8 mouse cellular contexts compared by ENCODE assay signal in the genomic region with DNA sequence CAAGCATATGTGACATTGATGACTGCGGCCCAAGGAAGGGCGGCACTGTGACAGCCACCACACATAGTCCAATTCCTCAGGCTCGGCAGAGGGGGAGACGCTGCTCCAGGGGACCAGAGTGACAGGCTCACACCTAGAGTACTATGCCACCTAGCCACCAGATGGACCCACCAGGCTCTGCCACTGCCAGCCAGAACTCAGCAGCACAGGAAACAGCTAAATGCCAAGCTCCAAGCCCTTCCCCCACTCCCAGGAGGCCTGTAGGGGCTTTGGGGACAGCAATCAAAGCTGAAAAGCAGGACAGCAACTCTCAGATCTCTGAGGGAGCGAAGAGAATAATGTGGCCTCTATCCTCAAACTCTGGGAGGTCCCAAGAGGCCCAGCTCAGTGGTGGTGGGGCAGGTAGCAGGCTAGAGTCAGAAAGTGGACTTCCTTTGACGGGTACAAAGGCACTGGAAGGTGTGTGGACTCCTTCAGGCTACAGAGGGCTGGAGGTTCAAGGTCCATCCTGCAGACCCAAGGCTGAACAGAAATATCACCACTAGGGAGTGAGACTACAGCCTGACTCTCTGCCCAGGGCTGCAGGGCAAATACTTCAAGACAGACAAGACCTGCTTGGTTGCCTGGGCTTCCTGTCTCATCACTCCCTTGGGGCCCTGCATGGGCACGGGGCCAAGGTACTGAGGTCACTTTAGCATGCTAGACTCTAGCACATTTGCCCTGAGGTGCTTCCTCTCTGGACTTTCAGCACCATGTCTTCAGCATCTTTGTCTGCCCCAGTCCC. TPM values are rescaled to one million over a fixed set of nuclear protein-coding genes. Genes with fewer than 3 reads are reported as not detected.
A peak's percentile ranks its signal among the peaks of the same experiment; 100 is the strongest.
DNase-seq lines count a peak whose midpoint lies in the region; ATAC-seq and TF ChIP-seq lines count a peak whose summit lies in the region.

No protein-coding gene starts in this region.

- no peaks in the 10 kb centered on the region for H3K27me3 ChIP-seq in liver, postnatal 0 days (ENCODE audit: insufficient read depth, low read length)
- no peaks in the 10 kb centered on the region for H3K27me3 ChIP-seq in liver, embryonic 12.5 days (replicated peaks)
- H3K27me3 ChIP-seq in neural tube, embryonic 15.5 days (replicated peaks), result no peaks in the 10 kb centered on the region

- H3K4me1 ChIP-seq in liver, postnatal 0 days (ENCODE audit: insufficient read depth), result peaks cover 20% of the 10 kb centered on the region
- H3K4me1 ChIP-seq in liver, embryonic 12.5 days, result peaks cover 17% of the 10 kb centered on the region
- H3K4me1 ChIP-seq in neural tube, embryonic 15.5 days, result peaks cover 17% of the 10 kb centered on the region

- 59% methylated on average over 7 of the region's 7 CpGs for WGBS in liver, postnatal 0 days (ENCODE audit: insufficient replicate concordance)
- 56% methylated on average over 7 of the region's 7 CpGs for WGBS in liver, embryonic 12.5 days (ENCODE audit: insufficient replicate concordance)
- WGBS in neural tube, embryonic 15.5 days, result 60% methylated on average over 7 of the region's 7 CpGs

- no peaks in the 10 kb centered on the region for H3K36me3 ChIP-seq in liver, postnatal 0 days (replicated peaks; ENCODE audit: insufficient read depth, low read length)
- no peaks in the 10 kb centered on the region for H3K36me3 ChIP-seq in liver, embryonic 12.5 days
- no peaks in the 10 kb centered on the region; the same call in 1 of the 2 replicates for H3K36me3 ChIP-seq in neural tube, embryonic 15.5 days

- no peak overlapping the region for H3K4me2 ChIP-seq in liver, postnatal 0 days (ENCODE audit: low read depth, low read length)
- H3K4me2 ChIP-seq in liver, embryonic 12.5 days, result no peak overlapping the region
- H3K4me2 ChIP-seq in neural tube, embryonic 15.5 days, result no peak overlapping the region

- ATAC-seq in liver, postnatal 0 days, result no peak
- no peak for ATAC-seq in liver, embryonic 12.5 days
- ATAC-seq in granulocyte monocyte progenitor cell, adult 5-6 weeks (replicated peaks; ENCODE audit: poor library complexity, severe bottlenecking), result peak; percentile 55
- peak; percentile 53; the same call in 1 of the 2 replicates for ATAC-seq in neural tube, embryonic 15.5 days (ENCODE audit: low FRiP score)

- no peaks in the 10 kb centered on the region for H3K9me3 ChIP-seq in liver, postnatal 0 days (ENCODE audit: low read length)
- H3K9me3 ChIP-seq in liver, embryonic 12.5 days (replicated peaks), result no peaks in the 10 kb centered on the region
- H3K9me3 ChIP-seq in neural tube, embryonic 15.5 days (replicated peaks), result no peaks in the 10 kb centered on the region

- no peak for TF ChIP-seq CTCF in liver, postnatal 0 days (IDR thresholded peaks at IDR 0.05; ENCODE audit: low read depth)

- H3K27ac ChIP-seq in liver, postnatal 0 days (ENCODE audit: low read depth), result no peak overlapping the region
- H3K27ac ChIP-seq in liver, embryonic 12.5 days, result no peak overlapping the region
- 0 out of 2 replicates have a peak overlapping the region, but pooled peaks have one; percentile 37 for H3K27ac ChIP-seq in neural tube, embryonic 15.5 days (replicated peaks)

- no peak for TF ChIP-seq EP300 in liver, postnatal 0 days (IDR thresholded peaks at IDR 0.05; ENCODE audit: low read depth)

- H3K9ac ChIP-seq in liver, postnatal 0 days (replicated peaks), result no peak overlapping the region
- H3K9ac ChIP-seq in liver, embryonic 12.5 days, result no peak overlapping the region
- H3K9ac ChIP-seq in neural tube, embryonic 15.5 days (replicated peaks), result no peak overlapping the region

- H3K4me3 ChIP-seq in liver, postnatal 0 days (ENCODE audit: low read depth, low read length), result no peak overlapping the region
- H3K4me3 ChIP-seq in liver, embryonic 12.5 days, result no peak overlapping the region
- H3K4me3 ChIP-seq in neural tube, embryonic 15.5 days (replicated peaks), result no peak overlapping the region

- peak; percentile 67 for DNase-seq in liver, postnatal 0 days
- DNase-seq in T-cell, adult 2 months (ENCODE audit: low spot score), result peak; percentile 8
- peak; percentile 81 to 88 for DNase-seq in cerebellum, postnatal 10 days
- DNase-seq in kidney, adult 9 months, result peak; percentile 94
- DNase-seq in left cerebral cortex, adult 9 months (ENCODE audit: low spot score in 2 of 2), result no peak

RNA-seq across cellular contexts. Expression of a gene that starts 37.6 kb away (rescaled TPM):
- 3.1 and 3.3 TPM in 2 replicates for polyA plus RNA-seq in liver, postnatal 0 days (2015; fragmentation: Nextera tagmentation; extraction: Ambion mirVana)
- polyA plus RNA-seq in liver, embryonic 12.5 days (2016; fragmentation: Nextera tagmentation; extraction: Ambion mirVana), result 2.6 and 3.1 TPM in 2 replicates
- total RNA-seq in granulocyte monocyte progenitor cell, adult 5-6 weeks (2014; fragmentation: Nextera tagmentation), result 0.92 and 2.1 TPM in 2 replicates
- total RNA-seq in granulocyte monocyte progenitor cell, adult 5-6 weeks (2017), result 0.93 and 2.0 TPM in 2 replicates
- 38.4 and 39.3 TPM in 2 replicates for polyA plus RNA-seq in neural tube, embryonic 15.5 days (2015; fragmentation: Nextera tagmentation; extraction: Ambion mirVana)

Comparison
In these comparisons a context has a peak if more than half of its experiments do, and no peak if none do; other contexts are left out.
1. ATAC-seq: peak in granulocyte monocyte progenitor cell, adult 5-6 weeks (single experiment) and neural tube, embryonic 15.5 days (single experiment); none in liver, postnatal 0 days (single experiment) and liver, embryonic 12.5 days (single experiment).
2. DNase-seq: peak in liver, postnatal 0 days (single experiment), T-cell, adult 2 months (single experiment), cerebellum, postnatal 10 days (2 of 2) and kidney, adult 9 months (single experiment); none in left cerebral cortex, adult 9 months (0 of 2).